Mouse (Mus musculus) myocyte (in vitro differentiated cells): ENCODE measurements around the gene Rnf157.

Experiments used
- MAX ChIP-seq: IDR thresholded peaks from one replicate; pipeline ENCODE4 v1.6.1; 2011; ENCODE audit warnings: low read depth, mild to moderate bottlenecking, control low read depth
- MYOD1 ChIP-seq, 3 experiments: IDR thresholded peaks; one replicate each; pipeline ENCODE4 v1.6.1; 2011; ENCODE audit warnings: control low read depth in 2 of 3, low read depth in 2 of 3, mild to moderate bottlenecking in 2 of 3, moderate library complexity in 1 of 3; ENCODE audit not compliant: insufficient read length in 2 of 3, control insufficient read depth in 1 of 3
- POLR2A ChIP-seq: IDR thresholded peaks from one replicate; pipeline ENCODE4 v1.6.1; 2011; ENCODE audit warnings: low read depth, mild to moderate bottlenecking, control low read depth, moderate library complexity; ENCODE audit not compliant: insufficient read length
- POLR2AphosphoS2 ChIP-seq: IDR thresholded peaks from one replicate; pipeline ENCODE4 v1.6.1; 2011; ENCODE audit warnings: low read depth, control low read depth; ENCODE audit not compliant: insufficient read length
- SRF ChIP-seq: IDR thresholded peaks from one replicate; pipeline ENCODE4 v1.6.1; 2011; ENCODE audit warnings: low read depth; ENCODE audit not compliant: control insufficient read depth, insufficient read length

- no peak for TF ChIP-seq POLR2A
- no peak for TF ChIP-seq POLR2AphosphoS2
- TF ChIP-seq MAX = no peak
- no peak for TF ChIP-seq SRF
- TF ChIP-seq MYOD1 (IDR thresholded peaks at IDR 0.05; ENCODE audit: control insufficient read depth in 1 of 3, insufficient read length in 2 of 3, low read depth in 2 of 3) = no peak
Observed at GRCm38 (mm10) chr11:116443935-116444334, 31.1 kb upstream of the Rnf157 start.
